Mouse (Mus musculus) heart, embryonic 14.5 days (tissue): ENCODE results near the gene Ogg1. TPM values are rescaled to one million over a fixed set of nuclear protein-coding genes. Genes with fewer than 3 reads are reported as not detected.
A peak's percentile ranks its signal among the peaks of the same experiment; 100 is the strongest.

Source experiments
- ATAC-seq: fragments of 200-750 bp; cut with Nextera tagmentation; 2 replicates; pipeline ENCODE4 v1.8.0; 2017; ENCODE audit warnings: low read depth, moderate TSS enrichment; ENCODE audit not compliant: insufficient number of reproducible peaks, insufficient read depth, low FRiP score
- H3K27ac ChIP-seq, 2 experiments: fragments of 200-500 bp in 1 of 2; fragments of 300-500 bp in 1 of 2; sonication (generic) in 1 of 2; replicated peaks in 1 of 2; 2 replicates each; pipeline ENCODE4 v1.5.1; 2012 to 2014; ENCODE audit warnings: low read depth in 2 of 2, low read length in 2 of 2, control low read depth in 1 of 2, mild to moderate bottlenecking in 1 of 2, mixed read lengths in 1 of 2; ENCODE audit not compliant: control insufficient read depth in 1 of 2, insufficient read depth in 1 of 2
- H3K27me3 ChIP-seq: fragments of 300-500 bp; sonication (generic); 2 replicates; pipeline ENCODE4 v1.6.1; 2014; ENCODE audit warnings: mild to moderate bottlenecking, low read length, control low read depth; ENCODE audit not compliant: control insufficient read depth, insufficient read depth
- H3K36me3 ChIP-seq: fragments of 300-500 bp; sonication (generic); 2 replicates; pipeline ENCODE4 v1.6.1; 2014; ENCODE audit warnings: mild to moderate bottlenecking, control low read depth, low read length, mixed read lengths; ENCODE audit not compliant: control insufficient read depth, insufficient read depth
- H3K4me1 ChIP-seq, 2 experiments: fragments of 200-500 bp in 1 of 2; fragments of 300-500 bp in 1 of 2; sonication (generic) in 1 of 2; 2 replicates each; pipeline ENCODE4 v1.6.1; 2012 to 2014; ENCODE audit warnings: low read length in 2 of 2, control low read depth in 1 of 2, mixed read lengths in 1 of 2; ENCODE audit not compliant: control insufficient read depth in 2 of 2, insufficient read depth in 2 of 2
- H3K4me2 ChIP-seq: fragments of 300-500 bp; sonication (generic); 2 replicates; pipeline ENCODE4 v1.6.1; 2014; ENCODE audit warnings: mild to moderate bottlenecking, low read length
- H3K4me3 ChIP-seq, 2 experiments: fragments of 200-500 bp in 1 of 2; fragments of 300-500 bp in 1 of 2; sonication (generic) in 1 of 2; 2 replicates each; pipeline ENCODE4 v1.5.1; 2012 to 2014; ENCODE audit warnings: low read length in 2 of 2, mild to moderate bottlenecking in 2 of 2, control low read depth in 1 of 2, low read depth in 1 of 2, moderate library complexity in 1 of 2; ENCODE audit not compliant: control insufficient read depth in 1 of 2, insufficient read depth in 1 of 2
- H3K9ac ChIP-seq: fragments of 300-500 bp; sonication (generic); 2 replicates; pipeline ENCODE4 v1.6.1; 2014; ENCODE audit warnings: mild to moderate bottlenecking, low read length
- H3K9me3 ChIP-seq: fragments of 300-500 bp; sonication (generic); 2 replicates; pipeline ENCODE4 v1.6.1; 2016; ENCODE audit warnings: low read length, control low read depth; ENCODE audit not compliant: control insufficient read depth
- WGBS: fragments of 180-500 bp; shearing (Covaris S2); extraction: QIAGEN DNeasy Blood & Tissue Kit; methylation state at CpG from one replicate; pipeline ENCODE4 v1.1.7; 2014; 5-methylcytosine and 5-hydroxymethylcytosine counted together
- polyA plus RNA-seq: library from polyadenylated mRNA; unstranded; fragments of >200 nt; fragmentation: Nextera tagmentation; extraction: Ambion mirVana; gene quantifications from 2 replicates; pipeline ENCODE4 v1.2.1, GENCODE M21; 2014

Ogg1 gene
- polyA plus RNA-seq, result 10.1 and 10.3 TPM in 2 replicates

DNA sequence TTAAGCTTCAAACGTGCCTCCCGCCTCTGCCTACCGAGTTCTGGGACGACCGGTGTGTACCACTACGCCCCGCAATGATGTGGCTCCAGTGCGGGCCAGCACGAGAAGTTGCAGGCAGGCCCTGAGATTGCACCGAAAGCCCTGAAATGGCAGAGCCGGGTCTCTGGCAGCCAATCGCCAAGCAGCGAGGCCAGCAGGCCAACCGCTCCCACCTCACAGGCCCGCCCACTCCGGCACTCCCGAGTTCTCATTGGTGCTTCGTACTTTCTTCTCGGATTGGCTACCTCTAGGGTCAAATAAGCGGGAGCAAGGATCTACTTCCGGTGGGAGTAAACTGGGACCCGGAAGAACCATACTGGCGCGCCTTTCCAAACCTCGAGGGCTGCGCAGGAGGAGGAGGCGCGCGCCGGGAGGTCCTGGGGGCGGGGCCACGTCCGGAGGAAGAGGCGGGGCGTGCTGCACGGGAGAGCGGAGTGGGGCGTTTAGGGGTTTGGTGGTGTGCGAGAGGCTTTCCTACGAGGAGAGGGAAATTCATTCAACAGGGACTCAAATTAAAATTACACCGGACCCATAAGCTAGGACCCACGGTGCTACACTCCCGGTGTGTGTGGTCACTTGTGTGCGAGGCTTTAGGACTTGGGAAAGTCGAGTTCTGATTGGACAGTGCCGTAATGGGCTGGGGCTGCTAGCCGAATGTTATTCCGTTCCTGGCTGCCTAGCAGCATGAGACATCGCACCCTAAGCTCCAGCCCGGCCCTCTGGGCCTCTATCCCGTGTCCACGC lies at the start of gene Ogg1:
Gene Ogg1, plus strand, starts transcription at position 440 of the 783 bp plus-strand sequence.
- under 1% methylated on average over 52 of the region's 52 CpGs for WGBS
- ATAC-seq, result peak; percentile 97

DNA sequence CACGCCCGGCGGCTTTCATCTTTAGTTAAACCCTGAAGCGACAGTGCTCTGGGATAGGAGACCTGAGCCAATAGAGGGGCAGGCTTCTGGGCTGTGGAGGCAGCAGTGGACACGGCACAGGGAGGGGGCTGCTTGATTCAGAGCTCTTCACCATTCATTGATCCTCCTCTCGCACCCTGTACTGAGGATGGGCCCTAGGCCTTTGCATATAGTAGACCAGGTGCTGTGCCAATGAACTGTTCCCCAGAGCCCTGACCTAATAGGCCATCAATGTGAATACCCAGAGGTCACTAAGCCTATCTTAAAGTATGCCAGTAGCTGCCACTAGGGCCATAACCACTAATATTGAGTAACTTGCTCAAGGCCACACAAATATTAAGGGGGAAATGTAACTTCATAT lies 45.1 kb upstream of the Ogg1 start:
- Histone ChIP-seq H3K36me3 (0 out of 2 replicates have a peak, but pooled peaks cover 3% of the 10 kb centered on the region), H3K9ac (no peak overlapping the region), H3K27me3 (peaks cover 44% of the 10 kb centered on the region), H3K4me2 (no peak overlapping the region), H3K4me3 (no peak overlapping the region), H3K4me1 (peaks cover 0 to 4% of the 10 kb centered on the region in 2 experiments; a peak in 1 of 4 replicates), H3K27ac (no peak overlapping the region), H3K9me3 (no peaks in the 10 kb centered on the region)
- 55% methylated on average over 6 of the region's 6 CpGs for WGBS
- ATAC-seq, result peak; percentile 20; the same call in 1 of the 2 replicates

More for the DNA sequence above, at the start of gene Ogg1:
- Histone ChIP-seq H3K27ac (peak within 1 kb of the TSS; percentile 92 to 95), H3K36me3 (peaks cover 57% of the 10 kb centered on the region), H3K27me3 (no peaks in the 10 kb centered on the region), H3K4me2 (peak within 1 kb of the TSS; percentile 81), H3K9me3 (no peaks in the 10 kb centered on the region), H3K9ac (peak within 1 kb of the TSS; percentile 85), H3K4me3 (peak within 1 kb of the TSS; percentile 61 to 94), H3K4me1 (peaks cover 0 to 5% of the 10 kb centered on the region in 2 experiments; a peak in 1 of 4 replicates)

DNA sequence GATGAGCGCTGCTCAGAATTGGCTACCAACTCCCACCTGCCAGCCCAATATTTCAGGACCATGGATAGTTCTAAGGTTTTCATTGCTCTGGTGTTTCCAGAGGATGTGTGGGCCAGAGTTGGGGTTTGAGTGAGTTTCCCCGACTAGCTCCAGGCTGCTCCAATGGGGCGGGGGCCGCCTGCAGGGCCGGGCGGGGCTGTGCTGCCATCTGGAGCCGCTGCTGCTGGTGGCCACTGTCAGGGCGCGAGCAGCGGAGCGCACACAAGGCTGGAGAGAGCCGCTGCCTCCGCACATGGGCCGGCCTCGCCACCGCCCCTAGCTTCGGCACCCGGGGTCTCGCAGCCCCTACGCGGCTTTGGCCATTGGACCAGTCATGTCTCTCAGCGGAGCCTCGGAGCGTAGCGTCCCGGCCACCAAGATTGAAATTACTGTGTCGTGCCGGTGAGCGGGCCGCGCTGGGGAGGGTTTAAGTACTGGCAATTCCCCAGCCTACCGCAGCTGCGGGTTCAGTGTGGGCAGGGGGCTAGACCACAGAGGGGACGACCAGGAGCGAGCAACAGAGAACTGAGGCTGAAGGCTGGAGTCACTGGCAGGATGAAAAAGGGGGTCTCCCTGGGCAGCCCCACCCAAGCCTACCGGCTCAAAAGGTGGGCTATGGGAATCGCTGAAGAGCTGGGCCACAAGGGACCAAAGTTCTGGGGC lies 44.5 kb upstream of the Ogg1 start, which contains the start of gene Cpne9:
Gene Cpne9, plus strand, starts transcription at position 207 of the 702 bp plus-strand sequence.
- 2% methylated on average over 37 of the region's 37 CpGs for WGBS
- H3K27me3 ChIP-seq, result peaks cover 44% of the 10 kb centered on the region
- no peak within 1 kb of the TSS for H3K9ac ChIP-seq
- H3K36me3 ChIP-seq, result 0 out of 2 replicates have a peak, but pooled peaks cover 2% of the 10 kb centered on the region
- H3K27ac ChIP-seq, result no peak within 1 kb of the TSS
- ATAC-seq, result 0 out of 2 replicates have a peak, but pooled peaks have one; percentile 12
- H3K4me1 ChIP-seq, result peaks cover 0 to 4% of the 10 kb centered on the region in 2 experiments; a peak in 1 of 4 replicates
- peak within 1 kb of the TSS; percentile 36 for H3K4me2 ChIP-seq
- H3K4me3 ChIP-seq, result no peak within 1 kb of the TSS
- H3K9me3 ChIP-seq, result no peaks in the 10 kb centered on the region

DNA sequence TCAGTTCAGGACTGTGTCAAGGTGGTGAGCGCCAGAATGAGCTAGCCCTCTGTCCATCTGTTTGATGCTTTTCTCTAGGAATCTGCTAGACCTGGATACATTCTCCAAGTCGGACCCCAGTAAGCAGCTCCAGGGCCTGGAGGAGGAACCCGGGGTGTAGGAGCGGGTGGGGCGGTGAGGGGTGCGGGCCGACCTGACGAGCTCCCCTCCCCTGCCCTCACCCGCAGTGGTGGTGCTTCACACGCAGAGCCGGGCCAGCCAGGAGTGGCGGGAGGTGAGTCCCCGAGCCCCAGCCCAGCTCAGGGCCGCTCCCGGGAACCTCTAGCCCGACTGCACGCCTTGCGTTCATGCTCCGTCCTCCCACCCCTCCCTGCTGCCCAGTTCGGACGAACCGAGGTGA lies 43.8 kb upstream of the Ogg1 start:
- H3K9ac ChIP-seq, result no peak overlapping the region
- peaks cover 0 to 4% of the 10 kb centered on the region in 2 experiments; a peak in 1 of 4 replicates for H3K4me1 ChIP-seq
- H3K4me3 ChIP-seq, result no peak overlapping the region
- no peak for ATAC-seq
- H3K27me3 ChIP-seq, result peaks cover 44% of the 10 kb centered on the region
- no peaks in the 10 kb centered on the region for H3K36me3 ChIP-seq
- WGBS, result under 1% methylated on average over 22 of the region's 22 CpGs
- H3K9me3 ChIP-seq, result no peaks in the 10 kb centered on the region
- H3K27ac ChIP-seq, result no peak overlapping the region
- no peak overlapping the region for H3K4me2 ChIP-seq

DNA sequence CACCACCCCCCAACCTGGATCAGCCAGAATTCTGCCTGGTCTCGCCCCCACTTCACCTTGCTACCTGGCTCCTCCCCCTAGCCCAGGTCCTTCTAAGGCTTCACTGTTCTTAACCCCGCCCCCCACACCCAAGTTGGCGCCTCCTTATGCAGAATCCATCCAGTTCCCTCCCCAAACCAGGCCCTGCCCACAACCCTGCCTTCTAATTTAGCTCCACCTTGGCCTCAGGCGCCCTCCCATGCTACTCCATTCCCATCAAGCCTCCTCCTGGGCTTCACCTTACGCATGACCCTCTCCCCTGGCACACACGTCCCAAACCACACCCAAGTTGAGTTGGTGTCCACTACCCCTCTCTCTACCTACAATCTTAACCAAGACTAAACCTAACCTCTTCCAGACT lies 43.3 kb upstream of the Ogg1 start:
- H3K9ac ChIP-seq, result no peak overlapping the region
- no peak overlapping the region for H3K4me3 ChIP-seq
- no peak for ATAC-seq
- peaks cover 44% of the 10 kb centered on the region for H3K27me3 ChIP-seq
- H3K36me3 ChIP-seq, result no peaks in the 10 kb centered on the region
- no peak overlapping the region for H3K27ac ChIP-seq
- WGBS, result 4% methylated on average over 6 of the region's 6 CpGs
- H3K4me2 ChIP-seq, result no peak overlapping the region
- peaks cover 0 to 4% of the 10 kb centered on the region in 2 experiments; a peak in 1 of 4 replicates for H3K4me1 ChIP-seq
- H3K9me3 ChIP-seq, result no peaks in the 10 kb centered on the region

DNA sequence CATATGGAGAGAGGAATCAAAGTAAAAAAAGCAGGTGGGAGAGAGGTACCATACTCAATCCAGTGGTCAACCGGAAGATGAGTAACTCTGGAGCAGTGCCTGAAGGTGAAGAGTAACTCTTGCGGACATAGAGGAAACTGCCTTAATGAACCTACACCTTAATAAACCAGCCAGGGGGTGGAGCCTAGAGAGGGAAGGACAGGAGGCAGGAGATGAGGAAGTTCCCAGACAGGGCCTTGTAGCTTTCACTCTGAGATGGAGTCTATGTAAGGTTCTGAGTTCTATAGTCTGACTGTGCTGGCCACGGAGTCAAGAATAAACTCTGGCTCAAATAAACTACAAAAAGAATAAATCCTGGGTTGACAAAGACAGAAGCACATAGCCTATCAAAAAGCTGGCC lies 41.8 kb upstream of the Ogg1 start:
- Histone ChIP-seq H3K36me3 (no peaks in the 10 kb centered on the region), H3K27ac (no peak overlapping the region), H3K9me3 (no peaks in the 10 kb centered on the region), H3K9ac (no peak overlapping the region), H3K4me1 (peaks cover 0 to 4% of the 10 kb centered on the region in 2 experiments; a peak in 1 of 4 replicates), H3K27me3 (peaks cover 44% of the 10 kb centered on the region), H3K4me3 (no peak overlapping the region), H3K4me2 (no peak overlapping the region)
- WGBS, result 66% methylated on average over 3 of the region's 3 CpGs
- ATAC-seq, result no peak

DNA sequence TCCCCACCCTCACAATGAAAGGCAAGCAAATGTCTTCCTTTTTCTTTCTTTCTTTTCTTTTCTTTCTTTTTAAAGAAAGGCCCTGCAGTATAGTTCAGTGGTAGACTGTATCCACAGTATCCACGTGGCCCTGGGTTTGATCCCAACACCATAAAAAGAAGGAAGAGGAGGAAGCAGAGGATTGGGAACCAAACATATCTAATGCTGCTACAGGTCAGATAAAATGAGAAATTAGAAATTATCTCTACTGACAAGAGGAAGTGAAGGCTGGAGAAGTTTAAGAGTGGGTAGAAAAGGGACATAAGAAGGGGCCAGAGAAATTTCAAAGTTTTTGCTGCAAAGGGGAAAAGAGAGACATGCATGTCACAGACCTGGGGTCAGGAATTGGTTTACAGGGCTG lies 40.5 kb upstream of the Ogg1 start:
- no peak overlapping the region for H3K9ac ChIP-seq
- peaks cover 0 to 4% of the 10 kb centered on the region in 2 experiments; a peak in 1 of 4 replicates for H3K4me1 ChIP-seq
- H3K4me3 ChIP-seq, result no peak overlapping the region
- H3K4me2 ChIP-seq, result no peak overlapping the region
- 52% methylated on average over 1 of the region's 1 CpGs for WGBS
- H3K9me3 ChIP-seq, result no peaks in the 10 kb centered on the region
- no peak for ATAC-seq
- peaks cover 44% of the 10 kb centered on the region for H3K27me3 ChIP-seq
- H3K27ac ChIP-seq, result no peak overlapping the region
- no peaks in the 10 kb centered on the region for H3K36me3 ChIP-seq
